Mouse (Mus musculus) yolk sac, embryonic 10.5 days (tissue): ENCODE data around the gene Krt8.
"Not testable (repeated sequence)": the region's sequence is repeated elsewhere in the genome, so short reads cannot be mapped to it uniquely, and the experiment has no call there.

Source experiments
- DNase-seq: peaks from one replicate; pipeline ENCODE4 v3.0.0-alpha.2; 2017; ENCODE audit warnings: low spot score

Gene Krt8

GRCm38 (mm10) chr15:102007097-102008069 lies 3.1 kb upstream of the Krt8 start:
- DNase-seq: no peak

GRCm38 (mm10) chr15:102006317-102006716 lies 2.0 kb upstream of the Krt8 start:
- no peak for DNase-seq

GRCm38 (mm10) chr15:102005290-102005689 lies 1.0 kb upstream of the Krt8 start:
- no peak for DNase-seq

GRCm38 (mm10) chr15:102003516-102003915 lies 766 bp downstream of the Krt8 start:
- peak; percentile 49 for DNase-seq

- peak; percentile 89 for DNase-seq
These were observed 1.4 kb downstream of the Krt8 start for GRCm38 (mm10) chr15:102002646-102003488.

- no peak for DNase-seq
These were observed 4.5 kb downstream of the Krt8 start for GRCm38 (mm10) chr15:101999676-102000335.

- DNase-seq: no peak
These were observed 5.1 kb downstream of the Krt8 start for GRCm38 (mm10) chr15:101999156-101999555.

- not testable (repeated sequence) for DNase-seq
These were observed 7.7 kb downstream of the Krt8 start for GRCm38 (mm10) chr15:101996450-101997078.

- no peak for DNase-seq
These were observed 8.6 kb downstream of the Krt8 start for GRCm38 (mm10) chr15:101995484-101996236.

GRCm38 (mm10) chr15:101994365-101994764 lies 9.9 kb downstream of the Krt8 start:
- DNase-seq: no peak

GRCm38 (mm10) chr15:101990946-101991345 lies 13.3 kb downstream of the Krt8 start:
- DNase-seq: no peak

GRCm38 (mm10) chr15:101988714-101989113 lies 15.6 kb downstream of the Krt8 start:
- DNase-seq: no peak

GRCm38 (mm10) chr15:101988119-101988518 lies 16.2 kb downstream of the Krt8 start:
- DNase-seq: peak; percentile 83

- no peak for DNase-seq
These were observed 19.5 kb downstream of the Krt8 start for GRCm38 (mm10) chr15:101984746-101985145.

GRCm38 (mm10) chr15:101983949-101984601 lies 20.2 kb downstream of the Krt8 start:
- DNase-seq: peak; percentile 92

GRCm38 (mm10) chr15:101983315-101983948 lies 20.9 kb downstream of the Krt8 start:
- no peak for DNase-seq

GRCm38 (mm10) chr15:101980849-101981248 lies 23.4 kb downstream of the Krt8 start:
- DNase-seq: no peak

- DNase-seq: peak; percentile 66
These were observed 27.1 kb downstream of the Krt8 start for GRCm38 (mm10) chr15:101977043-101977726.

GRCm38 (mm10) chr15:101976641-101977040 lies 27.6 kb downstream of the Krt8 start:
- no peak for DNase-seq
